Mouse (Mus musculus) kidney, postnatal 0 days (tissue): ENCODE results near the gene Fxr2. TPM values are rescaled to one million over a fixed set of nuclear protein-coding genes. Genes with fewer than 3 reads are reported as not detected.
A peak's percentile ranks its signal among the peaks of the same experiment; 100 is the strongest.

Experiments
- ATAC-seq: fragments of 200-750 bp; cut with Nextera tagmentation; replicated peaks from 2 replicates; pipeline ENCODE4 v1.8.0; 2017; ENCODE audit warnings: low read depth, moderate number of reproducible peaks, moderate TSS enrichment, moderate library complexity; ENCODE audit not compliant: low FRiP score
- DNase-seq: peaks from one replicate; pipeline ENCODE4 v3.0.0-alpha.2; 2016; ENCODE audit warnings: low spot score
- H3K27ac ChIP-seq: fragments of 300-500 bp; sonication (generic); 2 replicates; pipeline ENCODE4 v1.5.1; 2014; ENCODE audit warnings: mild to moderate bottlenecking
- H3K27me3 ChIP-seq: fragments of 300-500 bp; sonication (generic); 2 replicates; pipeline ENCODE4 v1.6.1; 2014; ENCODE audit warnings: low read length, mixed read lengths; ENCODE audit not compliant: insufficient read depth
- H3K36me3 ChIP-seq: fragments of 300-500 bp; sonication (generic); 2 replicates; pipeline ENCODE4 v1.6.1; 2014; ENCODE audit warnings: low read length, mixed read lengths; ENCODE audit not compliant: insufficient read depth
- H3K4me1 ChIP-seq: fragments of 300-500 bp; sonication (generic); replicated peaks from 2 replicates; pipeline ENCODE4 v1.6.1; 2014; ENCODE audit warnings: antibody characterized with exemption, low read length, mixed read lengths; ENCODE audit not compliant: insufficient read depth
- H3K4me2 ChIP-seq: fragments of 300-500 bp; sonication (generic); 2 replicates; pipeline ENCODE4 v1.6.1; 2014; ENCODE audit warnings: mild to moderate bottlenecking, low read length, moderate library complexity, mixed read lengths
- H3K4me3 ChIP-seq: fragments of 300-500 bp; sonication (generic); replicated peaks from 2 replicates; pipeline ENCODE4 v1.5.1; 2014; ENCODE audit warnings: low read depth, low read length
- H3K9ac ChIP-seq: fragments of 300-500 bp; sonication (generic); 2 replicates; pipeline ENCODE4 v1.6.1; 2014; ENCODE audit warnings: low read depth, low read length
- H3K9me3 ChIP-seq: fragments of 300-500 bp; sonication (generic); replicated peaks from 2 replicates; pipeline ENCODE4 v1.6.1; 2016; ENCODE audit warnings: low read length, inconsistent platforms, mixed read lengths
- CTCF ChIP-seq: IDR thresholded peaks from 2 replicates; pipeline ENCODE4 v1.5.1; 2016; ENCODE audit warnings: antibody characterized with exemption, low read depth, mild to moderate bottlenecking, moderate library complexity
- WGBS: fragments of 180-500 bp; shearing (Covaris S2); extraction: QIAGEN DNeasy Blood & Tissue Kit; methylation state at CpG from one replicate; pipeline ENCODE4 v1.1.7; 2014; 5-methylcytosine and 5-hydroxymethylcytosine counted together
- polyA plus RNA-seq: library from polyadenylated mRNA; unstranded; fragments of >200 nt; fragmentation: Nextera tagmentation; extraction: Ambion mirVana; gene quantifications from 2 replicates; pipeline ENCODE4 v1.2.1, GENCODE M21; 2015

Gene Fxr2
- polyA plus RNA-seq, 1 experiment from 2014 or later = 17.4 TPM

DNA sequence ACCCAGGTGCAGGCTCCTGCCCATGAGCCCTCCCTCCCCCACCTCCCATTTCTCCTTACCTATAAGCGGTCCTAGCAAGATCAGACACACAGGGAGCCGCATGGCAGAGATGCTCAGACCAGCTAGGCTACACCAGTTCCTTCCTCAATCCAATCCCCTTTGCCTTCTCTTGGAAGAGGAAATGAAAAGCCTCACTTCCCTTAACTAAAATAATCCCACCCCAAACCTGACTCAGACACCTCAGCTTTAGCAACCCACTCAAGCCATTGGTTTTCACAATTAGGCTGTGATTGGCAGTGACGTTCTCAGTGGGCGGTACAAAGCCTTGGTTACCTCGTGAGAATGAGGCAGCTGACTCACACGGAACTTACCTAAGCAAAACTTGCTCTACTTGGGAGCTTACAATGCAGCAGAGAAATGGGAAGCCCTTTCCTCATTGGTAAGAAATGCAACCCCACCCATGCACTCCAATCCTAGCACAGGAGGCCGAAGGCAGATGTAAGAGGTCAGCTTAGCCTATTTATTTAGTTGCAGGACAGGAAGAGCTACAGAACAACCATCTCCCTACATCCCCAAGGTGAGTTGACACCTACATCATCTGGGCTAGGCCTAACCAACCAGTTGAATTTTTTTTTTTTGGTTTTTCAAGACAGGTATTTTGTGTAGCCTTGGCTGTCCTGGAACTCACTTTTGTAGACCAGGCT lies 33.3 kb downstream of the Fxr2 start, which contains the start of gene Cd68:
Gene Cd68, minus strand, starts transcription at position 193 of the 704 bp plus-strand sequence.
- Histone ChIP-seq H3K4me2 (no peak within 1 kb of the TSS), H3K27me3 (no peaks in the 10 kb centered on the region), H3K36me3 (peaks cover 54% of the 10 kb centered on the region), H3K9ac (no peak within 1 kb of the TSS), H3K9me3 (no peaks in the 10 kb centered on the region), H3K4me1 (peaks cover 18% of the 10 kb centered on the region; the same call in 1 of the 2 replicates), H3K27ac (no peak within 1 kb of the TSS), H3K4me3 (no peak within 1 kb of the TSS)
- TF ChIP-seq CTCF = no peak
- WGBS = 34% methylated on average over 7 of the region's 7 CpGs
- ATAC-seq = no peak
- peak; percentile 52 for DNase-seq

- no peak for TF ChIP-seq CTCF
- ATAC-seq (no peak), DNase-seq (no peak)
- H3K4me2 ChIP-seq = no peak overlapping the region
- no peaks in the 10 kb centered on the region for H3K27me3 ChIP-seq
- H3K9me3 ChIP-seq = no peaks in the 10 kb centered on the region
- H3K27ac ChIP-seq = no peak overlapping the region
- no peak overlapping the region for H3K4me3 ChIP-seq
- WGBS = 86% methylated on average over 3 of the region's 3 CpGs
- H3K36me3 ChIP-seq = peaks cover 54% of the 10 kb centered on the region
- H3K4me1 ChIP-seq = peaks cover 16% of the 10 kb centered on the region; the same call in 1 of the 2 replicates
- no peak overlapping the region for H3K9ac ChIP-seq
These were observed 33.8 kb downstream of the Fxr2 start for GRCm38 (mm10) chr11:69666665-69667005.

DNA sequence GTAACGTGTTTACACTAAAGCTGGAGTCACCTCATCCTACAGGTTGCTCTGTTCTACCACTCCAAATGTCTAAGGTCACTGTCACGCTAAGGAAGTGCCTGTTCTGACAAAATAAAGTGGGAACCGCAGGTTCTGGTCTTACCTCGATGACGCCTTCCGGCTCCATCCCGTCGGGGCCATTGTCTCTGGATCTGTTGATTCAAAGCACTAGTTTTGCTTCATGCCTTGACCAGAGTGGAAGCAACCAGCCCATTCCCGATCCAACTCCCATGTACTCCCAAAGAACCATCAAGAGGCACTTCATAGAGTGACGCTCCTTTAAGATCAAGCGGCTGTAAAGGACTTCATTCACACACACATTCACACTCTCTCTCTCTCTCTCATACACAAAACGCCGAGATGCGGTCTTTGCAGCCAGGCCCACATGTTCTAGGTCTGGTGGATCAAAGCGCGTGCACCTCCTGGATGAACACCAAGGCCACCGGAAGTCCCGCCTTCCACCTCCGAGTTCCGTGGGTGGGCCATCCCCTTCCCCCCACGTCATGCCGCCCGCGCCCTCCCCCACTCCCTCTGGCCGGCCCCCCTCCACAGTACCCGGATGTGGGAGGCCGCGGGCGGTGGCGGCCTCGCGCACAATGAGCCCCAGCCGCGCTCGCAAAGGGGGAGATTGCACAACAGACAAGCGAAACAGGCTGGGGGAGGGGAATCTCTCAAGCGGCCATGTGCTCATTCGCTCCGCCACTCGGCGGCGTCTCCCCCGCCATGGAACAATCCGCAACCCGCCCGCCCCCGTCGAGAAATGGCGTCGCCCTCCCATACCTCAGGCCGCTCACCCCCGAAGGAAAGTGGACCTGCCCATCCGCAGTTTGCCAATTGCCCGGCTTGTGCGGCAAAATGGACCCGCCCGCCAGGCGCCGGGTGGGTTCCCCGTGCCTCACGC lies 38.3 kb downstream of the Fxr2 start:
- H3K9me3 ChIP-seq = no peaks in the 10 kb centered on the region
- under 1% methylated on average over 61 of the region's 61 CpGs for WGBS
- TF ChIP-seq CTCF = no peak
- DNase-seq (peak; percentile 98), ATAC-seq (peak; percentile 78)
- peak overlapping the region; percentile 99 for H3K9ac ChIP-seq
- H3K27me3 ChIP-seq = no peaks in the 10 kb centered on the region
- H3K4me1 ChIP-seq = peaks cover 9% of the 10 kb centered on the region; the same call in 1 of the 2 replicates
- H3K27ac ChIP-seq = peak overlapping the region; percentile 99
- H3K36me3 ChIP-seq = peaks cover 47% of the 10 kb centered on the region
- peak overlapping the region; percentile 68 for H3K4me2 ChIP-seq
- peak overlapping the region; percentile 99 for H3K4me3 ChIP-seq

GRCm38 (mm10) chr11:69671726-69672124 lies 38.9 kb downstream of the Fxr2 start:
- under 1% methylated on average over 43 of the region's 43 CpGs for WGBS
- Histone ChIP-seq H3K27ac (peak overlapping the region; percentile 99), H3K27me3 (no peaks in the 10 kb centered on the region), H3K9ac (peak overlapping the region; percentile 99), H3K9me3 (no peaks in the 10 kb centered on the region), H3K4me3 (peak overlapping the region; percentile 99), H3K4me2 (peak overlapping the region; percentile 68), H3K4me1 (peaks cover 9% of the 10 kb centered on the region; the same call in 1 of the 2 replicates), H3K36me3 (peaks cover 49% of the 10 kb centered on the region)
- TF ChIP-seq CTCF = no peak
- no peak for DNase-seq
- peak; percentile 9; the same call in 1 of the 2 replicates for ATAC-seq

DNA sequence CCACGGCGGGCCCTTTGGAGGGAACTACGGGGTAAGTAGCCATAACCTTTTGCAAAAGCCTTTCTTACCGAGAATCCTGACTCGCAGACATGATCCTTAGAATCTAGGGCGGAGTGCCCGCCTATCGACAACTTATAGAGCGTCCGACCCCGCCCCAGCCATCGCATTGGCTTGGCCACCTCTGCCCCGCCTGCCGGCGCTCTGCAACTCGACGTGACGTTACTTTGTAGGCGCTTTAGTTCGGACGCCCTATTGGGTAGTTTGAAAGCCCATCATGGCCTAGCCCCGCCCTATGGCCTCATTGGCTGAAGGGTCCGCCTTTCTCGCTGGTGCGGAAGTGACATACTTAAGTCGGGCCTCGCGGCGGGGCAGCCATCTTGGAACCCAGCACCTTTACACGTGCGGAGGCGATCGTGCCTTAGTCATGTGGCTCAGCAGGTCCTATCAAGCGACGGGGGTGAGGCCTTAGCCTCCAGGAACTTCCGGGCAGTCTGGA lies 39.5 kb downstream of the Fxr2 start, which contains the start of gene Eif4a1:
Gene Eif4a1, minus strand, starts transcription at position 213 of the 496 bp plus-strand sequence.
- peak; percentile 100 for DNase-seq
- WGBS = 0% methylated on average over 36 of the region's 36 CpGs
- peak; percentile 94 for ATAC-seq
- Histone ChIP-seq H3K4me2 (peak within 1 kb of the TSS; percentile 68), H3K36me3 (peaks cover 50% of the 10 kb centered on the region), H3K27me3 (no peaks in the 10 kb centered on the region), H3K9ac (peak within 1 kb of the TSS; percentile 99), H3K4me1 (peaks cover 9% of the 10 kb centered on the region; the same call in 1 of the 2 replicates), H3K9me3 (no peaks in the 10 kb centered on the region), H3K4me3 (peak within 1 kb of the TSS; percentile 99), H3K27ac (peak within 1 kb of the TSS; percentile 99)
- TF ChIP-seq CTCF = peak; percentile 14; the same call in 1 of the 2 replicates

- ATAC-seq = no peak
- Histone ChIP-seq H3K4me2 (no peak overlapping the region), H3K27me3 (no peaks in the 10 kb centered on the region), H3K27ac (no peak overlapping the region), H3K4me3 (no peak overlapping the region), H3K9ac (no peak overlapping the region), H3K4me1 (peaks cover 5% of the 10 kb centered on the region; the same call in 1 of the 2 replicates), H3K36me3 (peaks cover 34% of the 10 kb centered on the region), H3K9me3 (no peaks in the 10 kb centered on the region)
- WGBS = 100% methylated on average over 2 of the region's 2 CpGs
- DNase-seq = no peak
- no peak for TF ChIP-seq CTCF
These were observed 46.4 kb downstream of the Fxr2 start for GRCm38 (mm10) chr11:69679144-69679543.
